Mouse (Mus musculus) liver, embryonic 13.5 days (tissue): ENCODE measurements around the gene 5730522E02Rik. TPM values are rescaled to one million over a fixed set of nuclear protein-coding genes. Genes with fewer than 3 reads are reported as not detected.
"Not testable (repeated sequence)": the region's sequence is repeated elsewhere in the genome, so short reads cannot be mapped to it uniquely, and the experiment has no call there.

Source experiments
- ATAC-seq: fragments of 200-750 bp; cut with Nextera tagmentation; 2 replicates; pipeline ENCODE4 v1.8.0; 2017; ENCODE audit warnings: low read depth, mild to moderate bottlenecking, moderate number of reproducible peaks, moderate library complexity
- DNase-seq: peaks from one replicate; pipeline ENCODE4 v3.0.0; 2022
- H3K27ac ChIP-seq: fragments of 300-500 bp; sonication (generic); 2 replicates; pipeline ENCODE4 v1.5.1; 2015; ENCODE audit warnings: moderate library complexity, mild to moderate bottlenecking, inconsistent platforms
- H3K27me3 ChIP-seq: fragments of 300-500 bp; sonication (generic); 2 replicates; pipeline ENCODE4 v1.6.1; 2015; ENCODE audit warnings: mild to moderate bottlenecking, inconsistent platforms
- H3K36me3 ChIP-seq: fragments of 300-500 bp; sonication (generic); 2 replicates; pipeline ENCODE4 v1.6.1; 2015; ENCODE audit warnings: mild to moderate bottlenecking, inconsistent platforms
- H3K4me1 ChIP-seq: fragments of 300-500 bp; sonication (generic); replicated peaks from 2 replicates; pipeline ENCODE4 v1.6.1; 2015; ENCODE audit warnings: inconsistent platforms
- H3K4me2 ChIP-seq: fragments of 300-500 bp; sonication (generic); 2 replicates; pipeline ENCODE4 v1.6.1; 2015; ENCODE audit warnings: inconsistent platforms, mild to moderate bottlenecking, moderate library complexity
- H3K4me3 ChIP-seq: fragments of 300-500 bp; sonication (generic); replicated peaks from 2 replicates; pipeline ENCODE4 v1.5.1; 2015; ENCODE audit warnings: mild to moderate bottlenecking, inconsistent platforms
- H3K9ac ChIP-seq: fragments of 300-500 bp; sonication (generic); 2 replicates; pipeline ENCODE4 v1.6.1; 2015; ENCODE audit warnings: mild to moderate bottlenecking, inconsistent platforms
- H3K9me3 ChIP-seq: fragments of 300-500 bp; sonication (generic); replicated peaks from 2 replicates; pipeline ENCODE4 v1.6.1; 2016; ENCODE audit warnings: inconsistent platforms
- WGBS: fragments of 180-500 bp; shearing (Covaris S2); methylation state at CpG from one replicate; pipeline ENCODE4 v1.1.7; 2015; ENCODE audit not compliant: insufficient replicate concordance; 5-methylcytosine and 5-hydroxymethylcytosine counted together
- polyA plus RNA-seq: library from polyadenylated mRNA; unstranded; fragments of >200 nt; fragmentation: Nextera tagmentation; extraction: Ambion mirVana; gene quantifications from 2 replicates; pipeline ENCODE4 v1.2.1, GENCODE M21; 2015

Gene 5730522E02Rik
- polyA plus RNA-seq, result 0.18 and 0.20 TPM in 2 replicates

DNA sequence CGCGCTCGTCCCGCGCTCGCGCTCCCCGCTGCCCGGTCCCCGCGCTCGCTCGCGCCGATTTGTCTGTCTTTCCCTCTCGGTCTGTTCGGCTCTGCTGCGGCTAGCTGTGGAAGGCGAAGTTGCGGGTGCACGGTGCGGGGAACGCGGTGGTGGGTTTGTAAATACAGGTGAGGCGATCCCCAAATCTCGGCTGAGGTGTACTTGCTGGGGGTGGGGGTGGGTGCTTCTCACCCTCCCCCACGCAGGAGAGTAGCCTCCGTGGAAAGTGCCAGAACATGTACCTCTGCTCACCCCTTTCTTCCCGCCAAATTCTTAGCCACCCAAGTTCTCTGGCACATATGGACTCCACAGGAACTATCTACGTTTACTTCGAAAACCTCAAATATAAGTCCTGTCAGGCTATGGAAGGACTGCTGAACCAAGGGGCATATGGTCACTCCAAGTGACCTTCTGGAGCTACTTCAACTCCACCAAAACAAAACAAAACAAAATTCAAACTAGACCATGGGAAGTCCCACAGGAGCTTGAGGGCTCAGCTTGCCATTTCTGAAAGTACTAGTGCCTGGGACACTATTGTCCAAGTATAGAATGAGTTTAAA lies at the start of gene 5730522E02Rik:
Gene 5730522E02Rik (minus strand): TSS at position 182 of the 599 bp plus-strand sequence.
- Histone ChIP-seq H3K9me3 (no peaks in the 10 kb centered on the region), H3K36me3 (no peaks in the 10 kb centered on the region), H3K4me1 (no peaks in the 10 kb centered on the region; the same call in 1 of the 2 replicates), H3K27me3 (peaks cover 9% of the 10 kb centered on the region), H3K27ac (peak within 1 kb of the TSS; percentile 75), H3K4me3 (peak within 1 kb of the TSS; percentile 59), H3K4me2 (peak within 1 kb of the TSS; percentile 70), H3K9ac (peak within 1 kb of the TSS; percentile 68)
- WGBS, result 1% methylated on average over 31 of the region's 31 CpGs
- ATAC-seq, result no peak; the same call in 1 of the 2 replicates
- DNase-seq, result no peak

DNA sequence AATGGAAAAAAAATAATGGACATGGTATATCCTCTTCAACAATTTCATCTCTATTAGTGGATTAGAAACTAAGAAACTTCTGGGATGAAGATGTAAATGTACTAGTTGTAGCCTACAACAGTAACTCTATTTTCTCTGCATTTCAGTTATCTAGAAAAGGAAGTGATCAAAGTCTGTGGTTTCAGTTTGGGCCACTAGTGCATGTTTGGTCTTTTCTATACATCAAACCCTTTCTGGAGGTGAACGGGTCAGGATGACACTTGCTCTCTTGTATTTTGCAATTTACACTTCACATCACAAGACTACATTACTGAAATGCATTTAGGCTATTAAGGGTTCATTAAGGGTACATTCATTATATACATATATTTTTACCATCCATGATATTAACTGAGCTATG lies 26.0 kb upstream of the 5730522E02Rik start:
- no peak for DNase-seq
- Histone ChIP-seq H3K36me3 (no peaks in the 10 kb centered on the region), H3K4me3 (no peak overlapping the region), H3K4me2 (no peak overlapping the region), H3K27ac (no peak overlapping the region), H3K9me3 (no peaks in the 10 kb centered on the region), H3K4me1 (no peaks in the 10 kb centered on the region), H3K27me3 (no peaks in the 10 kb centered on the region), H3K9ac (no peak overlapping the region)
- WGBS, result 31% methylated on average over 1 of the region's 1 CpGs
- ATAC-seq, result no peak

DNA sequence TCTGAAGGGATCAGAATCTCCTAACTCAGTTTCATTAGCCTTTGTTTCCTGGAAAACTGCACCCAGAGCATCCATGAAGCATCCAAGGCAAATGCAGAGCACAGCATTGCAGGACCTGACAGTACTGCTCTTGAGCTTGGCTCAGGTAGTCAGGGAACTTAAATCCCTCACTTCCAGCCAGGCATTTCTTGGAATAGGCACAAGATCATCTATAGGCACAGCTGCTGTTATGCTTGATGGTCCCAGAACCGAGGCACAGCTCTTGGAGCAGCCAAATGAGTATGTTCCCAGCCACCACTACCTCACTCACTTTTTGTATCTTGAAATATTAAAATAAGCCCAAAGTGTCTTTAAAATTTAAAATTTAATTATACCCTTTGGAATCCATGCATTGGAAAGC lies 19.3 kb upstream of the 5730522E02Rik start:
- no peak for ATAC-seq
- Histone ChIP-seq H3K9ac (no peak overlapping the region), H3K4me3 (no peak overlapping the region), H3K4me1 (no peaks in the 10 kb centered on the region; the same call in 1 of the 2 replicates), H3K9me3 (no peaks in the 10 kb centered on the region), H3K4me2 (no peak overlapping the region), H3K27me3 (no peaks in the 10 kb centered on the region), H3K27ac (no peak overlapping the region), H3K36me3 (no peaks in the 10 kb centered on the region)
- 46% methylated on average over 1 of the region's 1 CpGs for WGBS
- no peak for DNase-seq

DNA sequence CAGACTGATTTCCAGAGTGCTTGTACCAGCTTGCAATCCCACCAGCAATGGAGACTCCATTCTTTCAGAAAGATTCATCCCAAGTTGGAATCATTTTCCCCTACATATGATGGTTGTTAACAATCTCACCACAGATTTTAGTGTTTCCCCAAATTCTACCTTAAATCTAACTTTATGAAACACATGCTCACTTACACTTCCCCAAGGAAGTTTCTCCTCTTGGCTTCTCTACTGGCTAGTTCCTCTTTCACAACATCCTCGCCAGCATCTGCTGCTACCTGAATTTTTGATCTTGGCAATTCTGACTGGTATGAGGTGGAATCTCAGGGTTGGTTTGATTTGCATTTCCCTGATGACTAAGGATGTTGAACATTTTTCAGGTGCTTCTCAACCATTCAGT lies 3.1 kb upstream of the 5730522E02Rik start:
- WGBS, result 31% methylated on average over 1 of the region's 1 CpGs
- not testable (repeated sequence) for H3K27ac ChIP-seq, ATAC-seq, H3K9me3 ChIP-seq, H3K4me2 ChIP-seq, DNase-seq, H3K4me1 ChIP-seq, H3K9ac ChIP-seq, H3K4me3 ChIP-seq, H3K27me3 ChIP-seq, H3K36me3 ChIP-seq

DNA sequence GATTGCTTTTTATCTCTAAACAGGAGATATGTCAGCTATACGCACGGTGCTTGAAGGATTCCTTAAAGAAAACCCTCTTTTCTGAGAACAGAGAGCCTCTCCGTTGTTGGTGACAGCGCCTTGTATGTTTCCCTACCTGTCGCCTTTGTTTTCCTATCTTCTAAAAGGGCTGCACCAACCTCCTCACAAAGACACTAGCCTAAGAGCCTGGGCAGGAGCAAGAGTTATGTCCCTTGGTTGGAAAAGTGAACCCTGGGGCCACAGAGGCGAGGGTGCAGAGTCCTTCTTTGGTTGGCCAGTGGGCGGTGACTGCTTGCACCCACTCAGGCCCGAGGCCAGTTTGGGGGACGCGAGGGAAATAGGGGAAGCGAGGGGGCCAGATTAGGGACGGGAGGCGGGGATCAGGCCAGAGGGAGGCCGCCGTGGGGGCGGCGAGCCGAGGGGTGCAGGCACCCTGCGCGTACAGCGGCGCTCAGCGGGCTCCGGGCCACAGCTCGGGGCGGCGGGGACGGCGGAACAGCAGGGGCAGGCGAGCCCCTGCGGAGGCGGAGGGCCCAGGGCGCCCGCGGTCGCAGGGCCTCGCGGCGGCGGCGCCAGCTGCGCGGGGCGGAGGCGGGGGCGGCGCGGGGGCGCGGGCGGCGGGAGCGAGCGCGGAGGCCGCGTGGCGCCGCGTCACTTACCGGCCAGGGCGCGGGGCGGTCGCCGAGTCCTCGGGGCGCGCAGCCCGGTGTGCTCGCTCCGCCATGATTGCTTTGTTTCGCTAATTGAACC lies 567 bp downstream of the 5730522E02Rik start:
- Histone ChIP-seq H3K4me1 (no peaks in the 10 kb centered on the region; the same call in 1 of the 2 replicates), H3K9me3 (no peaks in the 10 kb centered on the region), H3K9ac (peak overlapping the region; percentile 68), H3K4me2 (peak overlapping the region; percentile 70), H3K4me3 (peak overlapping the region; percentile 59), H3K36me3 (no peaks in the 10 kb centered on the region), H3K27ac (peak overlapping the region; percentile 75), H3K27me3 (peaks cover 9% of the 10 kb centered on the region)
- peak; percentile 13 for DNase-seq
- 2% methylated on average over 47 of the region's 73 CpGs for WGBS
- peak; percentile 89 for ATAC-seq

DNA sequence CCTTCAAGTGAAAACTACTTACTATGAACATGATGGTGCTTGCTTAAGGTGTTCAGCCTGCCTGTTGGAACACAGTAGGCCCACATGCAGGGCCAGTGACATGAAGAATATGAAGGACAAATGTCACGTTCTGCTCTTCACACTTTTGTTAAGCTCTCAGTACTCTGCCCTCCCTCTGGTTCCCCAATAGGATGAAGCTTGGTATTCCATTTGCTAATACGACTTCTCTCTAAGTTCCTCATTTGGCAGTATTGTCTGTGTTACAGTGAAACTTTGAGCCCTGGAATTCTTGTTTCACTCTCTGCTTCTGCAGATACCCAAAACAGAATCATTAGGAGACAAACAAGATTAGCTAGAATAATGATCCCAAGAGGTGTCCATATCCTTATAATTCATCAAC lies 7.1 kb downstream of the 5730522E02Rik start:
- H3K9me3 ChIP-seq, result no peaks in the 10 kb centered on the region
- H3K4me3 ChIP-seq, result no peak overlapping the region
- H3K36me3 ChIP-seq, result no peaks in the 10 kb centered on the region
- no peaks in the 10 kb centered on the region for H3K4me1 ChIP-seq
- no peak overlapping the region for H3K4me2 ChIP-seq
- ATAC-seq (no peak), DNase-seq (no peak)
- H3K27me3 ChIP-seq, result no peaks in the 10 kb centered on the region
- 53% methylated on average over 2 of the region's 2 CpGs for WGBS
- H3K9ac ChIP-seq, result no peak overlapping the region
- H3K27ac ChIP-seq, result no peak overlapping the region

DNA sequence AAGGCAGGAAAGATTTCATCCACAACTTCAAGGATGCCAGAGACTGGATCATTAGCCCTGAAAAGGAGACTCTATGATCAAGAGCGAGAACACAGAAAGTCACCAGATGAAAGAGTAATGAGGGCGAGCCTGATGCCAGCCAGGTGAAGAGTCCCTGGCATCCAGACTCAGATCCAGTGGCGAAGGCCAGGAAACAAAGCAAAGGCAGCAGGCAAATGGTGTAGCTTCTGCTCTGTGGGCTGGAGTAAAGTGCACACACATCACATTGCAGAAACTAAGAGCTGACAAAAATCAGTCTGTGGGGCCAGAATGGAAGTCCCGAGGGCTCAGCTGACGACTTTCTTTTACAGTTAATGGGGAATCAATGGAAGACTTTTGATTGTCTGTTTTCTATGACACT lies 7.7 kb downstream of the 5730522E02Rik start:
- H3K9me3 ChIP-seq, result no peaks in the 10 kb centered on the region
- DNase-seq, result no peak
- no peaks in the 10 kb centered on the region for H3K36me3 ChIP-seq
- no peak overlapping the region for H3K4me3 ChIP-seq
- H3K9ac ChIP-seq, result no peak overlapping the region
- H3K27ac ChIP-seq, result no peak overlapping the region
- H3K4me2 ChIP-seq, result no peak overlapping the region
- no peaks in the 10 kb centered on the region for H3K4me1 ChIP-seq
- no peak for ATAC-seq
- no peaks in the 10 kb centered on the region for H3K27me3 ChIP-seq
- WGBS, result 71% methylated on average over 5 of the region's 5 CpGs

DNA sequence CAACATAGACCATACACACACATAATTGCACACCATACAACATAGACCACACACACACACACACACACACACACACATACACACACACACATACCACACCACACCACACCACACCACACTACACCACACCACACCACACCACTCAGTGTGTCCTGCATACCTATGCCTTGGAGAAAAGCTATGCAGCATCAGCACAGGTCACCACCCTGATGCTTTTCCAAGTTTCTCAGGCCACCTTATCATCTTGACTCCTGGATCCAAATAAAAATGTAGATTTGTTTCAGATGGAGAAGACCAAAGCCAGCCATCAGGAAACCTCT lies 8.8 kb downstream of the 5730522E02Rik start:
- no peaks in the 10 kb centered on the region for H3K4me1 ChIP-seq
- H3K36me3 ChIP-seq, result no peaks in the 10 kb centered on the region
- no peak overlapping the region for H3K27ac ChIP-seq
- no peak overlapping the region for H3K4me3 ChIP-seq
- no peak overlapping the region for H3K4me2 ChIP-seq
- DNase-seq (no peak), ATAC-seq (peak; percentile 29; the same call in 1 of the 2 replicates)
- H3K27me3 ChIP-seq, result no peaks in the 10 kb centered on the region
- no peaks in the 10 kb centered on the region for H3K9me3 ChIP-seq
- H3K9ac ChIP-seq, result no peak overlapping the region

DNA sequence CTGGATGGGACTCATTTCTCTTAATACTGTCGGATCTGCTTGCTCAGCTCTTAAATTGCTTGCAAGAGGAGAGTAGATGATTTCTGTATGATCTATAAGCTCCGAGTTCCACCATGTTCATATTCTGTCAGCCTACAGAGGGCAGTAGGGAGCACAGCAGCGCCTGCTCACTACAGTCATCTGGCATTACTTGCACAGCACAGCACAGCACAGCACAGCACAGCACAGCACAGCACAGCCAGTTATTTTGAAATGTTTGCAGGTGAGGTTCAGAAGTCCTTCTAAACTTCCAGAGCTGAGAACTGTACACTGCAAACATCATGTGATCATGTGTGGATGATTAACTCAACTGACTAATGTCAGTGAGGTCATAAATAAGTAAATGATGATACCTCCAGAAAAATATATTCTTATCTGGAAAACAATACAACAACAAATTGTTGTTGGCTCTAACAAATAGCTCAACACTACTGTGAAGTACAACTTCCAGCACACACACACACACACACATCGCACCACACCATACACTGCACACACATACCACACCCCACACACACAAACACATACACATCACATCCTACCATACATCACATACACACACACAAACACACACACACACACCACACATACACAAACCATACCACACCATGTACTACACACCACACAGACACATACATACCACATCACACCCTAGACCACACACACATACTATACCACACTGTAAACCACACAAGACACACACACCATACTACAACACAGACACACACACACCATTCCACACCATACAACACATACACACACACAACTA lies 9.4 kb downstream of the 5730522E02Rik start:
- Histone ChIP-seq H3K9me3 (no peaks in the 10 kb centered on the region), H3K4me3 (no peak overlapping the region), H3K9ac (no peak overlapping the region), H3K4me2 (no peak overlapping the region), H3K4me1 (no peaks in the 10 kb centered on the region), H3K27me3 (no peaks in the 10 kb centered on the region), H3K36me3 (no peaks in the 10 kb centered on the region), H3K27ac (no peak overlapping the region)
- peak; percentile 86 for ATAC-seq
- WGBS, result 38% methylated on average over 4 of the region's 4 CpGs
- peak; percentile 13 for DNase-seq

DNA sequence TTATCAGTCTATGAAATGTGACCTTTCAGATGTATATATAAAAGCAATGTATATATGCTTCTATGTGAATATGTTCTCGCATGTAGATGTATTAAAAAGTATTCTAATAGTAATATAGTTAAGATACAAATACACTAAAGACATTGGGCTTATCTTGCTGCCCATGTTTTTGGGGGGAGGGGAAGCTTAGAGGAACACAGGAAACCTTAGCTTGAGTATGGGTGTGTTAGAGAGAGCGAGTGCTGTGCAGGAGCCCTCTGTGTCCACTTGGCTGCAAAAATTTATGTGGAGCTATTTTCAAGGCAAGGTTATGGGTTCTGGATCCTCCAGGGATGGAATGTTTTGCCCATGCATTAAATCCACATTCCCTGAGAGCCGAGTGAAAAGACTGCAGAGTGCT lies 15.1 kb downstream of the 5730522E02Rik start:
- H3K4me2 ChIP-seq, result no peak overlapping the region
- H3K9me3 ChIP-seq, result no peaks in the 10 kb centered on the region
- H3K36me3 ChIP-seq, result no peaks in the 10 kb centered on the region
- ATAC-seq, result no peak
- 47% methylated on average over 3 of the region's 3 CpGs for WGBS
- no peak overlapping the region for H3K4me3 ChIP-seq
- no peak for DNase-seq
- H3K4me1 ChIP-seq, result no peaks in the 10 kb centered on the region
- no peak overlapping the region for H3K9ac ChIP-seq
- no peaks in the 10 kb centered on the region for H3K27me3 ChIP-seq
- no peak overlapping the region for H3K27ac ChIP-seq

DNA sequence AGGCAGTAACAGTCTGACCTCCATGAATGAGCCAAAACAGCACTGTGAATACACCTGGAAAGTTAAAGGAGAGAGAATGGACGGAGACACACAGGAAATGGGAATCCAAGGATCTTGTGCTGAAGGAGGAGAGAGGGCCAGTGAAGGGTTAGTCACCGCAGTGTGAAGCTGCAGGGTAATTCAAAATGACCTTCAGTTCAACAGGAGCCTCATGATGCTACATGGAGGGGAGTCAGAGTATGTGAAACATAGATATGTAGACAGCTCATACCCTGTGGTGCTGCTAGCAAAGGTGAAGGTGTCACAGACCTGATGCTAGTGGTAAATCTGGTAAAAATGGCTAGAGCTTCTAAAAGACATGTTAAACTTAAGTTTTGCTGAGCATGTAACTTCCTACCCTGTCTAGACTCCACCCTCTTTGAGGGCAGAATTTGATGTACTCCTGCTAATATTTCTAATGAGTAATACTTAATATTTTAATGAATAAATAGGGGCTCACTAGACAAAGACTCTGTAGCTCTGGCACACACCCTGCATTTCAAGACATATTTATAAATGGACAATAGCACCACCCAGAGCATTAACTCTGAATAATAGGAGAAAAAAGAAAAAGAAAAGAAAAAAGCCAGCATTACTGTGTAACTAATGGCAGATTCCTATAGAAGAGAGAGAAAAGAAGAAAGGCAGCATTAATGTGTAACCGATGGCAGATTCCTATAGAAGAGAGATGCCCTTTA lies 23.2 kb downstream of the 5730522E02Rik start:
- 62% methylated on average over 3 of the region's 3 CpGs for WGBS
- ATAC-seq, result no peak
- Histone ChIP-seq H3K9ac (no peak overlapping the region), H3K27ac (no peak overlapping the region), H3K4me1 (no peaks in the 10 kb centered on the region), H3K4me2 (no peak overlapping the region), H3K27me3 (no peaks in the 10 kb centered on the region), H3K4me3 (no peak overlapping the region), H3K36me3 (no peaks in the 10 kb centered on the region), H3K9me3 (no peaks in the 10 kb centered on the region)
- DNase-seq, result no peak
